Mouse (Mus musculus): ENCODE results near the gene Rab11fip4.

GRCm38 (mm10) chr11:79646026-79646425, 55.0 kb downstream of the Rab11fip4 start:
- TF ChIP-seq MAFK (IDR thresholded peaks at IDR 0.05; ENCODE audit: insufficient read depth, low read depth, low read length) (no peak), HCFC1 (IDR thresholded peaks at IDR 0.05; ENCODE audit: borderline replicate concordance, insufficient read depth, low read length) (no peak), ZC3H11A (IDR thresholded peaks at IDR 0.05; ENCODE audit: borderline replicate concordance, low read depth, low read length) (no peak), ZNF384 (IDR thresholded peaks at IDR 0.05; ENCODE audit: low read depth, low read length) (no peak), CHD2 (IDR thresholded peaks at IDR 0.05; ENCODE audit: low read depth, low read length) (no peak)

Measured in ES-E14 (cell line).